Mouse (Mus musculus): ENCODE measurements around the gene Sox9. TPM values are rescaled to one million over a fixed set of nuclear protein-coding genes. Genes with fewer than 3 reads are reported as not detected.

Sox9 gene
- total and polyA plus RNA-seq, 3 experiments, result 0.05 TPM; not detected in 2

DNA sequence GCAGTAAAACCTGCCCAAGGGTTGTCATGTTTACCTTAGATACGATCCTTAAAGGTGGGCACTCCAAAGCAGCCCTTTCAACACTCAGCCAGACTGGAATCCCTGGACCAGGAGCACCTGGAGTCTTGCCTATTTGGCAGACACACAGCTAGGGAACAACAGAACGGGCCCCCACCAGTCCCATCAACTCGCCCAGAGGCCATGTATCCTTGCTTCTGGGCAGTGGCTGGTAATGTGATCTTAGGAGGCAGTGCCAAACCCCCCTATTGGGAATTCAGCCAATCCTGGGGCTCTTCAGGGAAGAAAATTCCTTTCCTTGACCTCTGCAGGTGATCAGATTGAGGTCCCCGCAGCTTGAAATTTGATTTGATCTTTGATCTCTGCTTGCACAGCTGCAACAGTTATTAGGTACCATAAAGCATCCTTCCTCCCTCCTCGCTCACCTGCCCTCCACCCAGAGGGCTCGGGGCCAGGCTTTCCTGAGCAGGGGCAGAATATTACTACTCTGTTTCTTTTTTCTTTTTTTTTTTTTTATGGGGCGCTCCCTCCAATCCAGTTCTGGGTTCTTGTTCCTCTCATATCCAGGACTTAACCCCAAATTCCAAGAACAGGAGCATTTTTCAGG lies 53.6 kb downstream of the Sox9 start:
- ATAC-seq (ENCODE audit: extremely low read depth, insufficient number of reproducible peaks, low FRiP score, poor library complexity, severe bottlenecking) (no peak), DNase-seq (ENCODE audit: low spot score) (no peak)
- no peaks in the 10 kb centered on the region for H3K36me3 ChIP-seq (replicated peaks)
- no peak overlapping the region for H3K4me3 ChIP-seq (ENCODE audit: low read depth, low read length)
- H3K4me1 ChIP-seq (ENCODE audit: insufficient read depth, low read depth, low read length), result no peaks in the 10 kb centered on the region
- TF ChIP-seq POLR2AphosphoS5 (IDR thresholded peaks at IDR 0.05; ENCODE audit: insufficient replicate concordance, low read depth, low read length), result no peak
- H3K9me3 ChIP-seq (replicated peaks), result peaks cover 72% of the 10 kb centered on the region
- H3K27me3 ChIP-seq (ENCODE audit: insufficient read depth, low read length), result no peaks in the 10 kb centered on the region

Data from G1E (cell line).